Mouse (Mus musculus): ENCODE results near the gene Hells. TPM values are rescaled to one million over a fixed set of nuclear protein-coding genes. Genes with fewer than 3 reads are reported as not detected.
A peak's percentile ranks its signal among the peaks of the same experiment; 100 is the strongest.

Gene Hells
- polyA plus RNA-seq (2015; fragmentation: Nextera tagmentation; extraction: Ambion mirVana) = 10.9 and 12.4 TPM in 2 replicates

DNA sequence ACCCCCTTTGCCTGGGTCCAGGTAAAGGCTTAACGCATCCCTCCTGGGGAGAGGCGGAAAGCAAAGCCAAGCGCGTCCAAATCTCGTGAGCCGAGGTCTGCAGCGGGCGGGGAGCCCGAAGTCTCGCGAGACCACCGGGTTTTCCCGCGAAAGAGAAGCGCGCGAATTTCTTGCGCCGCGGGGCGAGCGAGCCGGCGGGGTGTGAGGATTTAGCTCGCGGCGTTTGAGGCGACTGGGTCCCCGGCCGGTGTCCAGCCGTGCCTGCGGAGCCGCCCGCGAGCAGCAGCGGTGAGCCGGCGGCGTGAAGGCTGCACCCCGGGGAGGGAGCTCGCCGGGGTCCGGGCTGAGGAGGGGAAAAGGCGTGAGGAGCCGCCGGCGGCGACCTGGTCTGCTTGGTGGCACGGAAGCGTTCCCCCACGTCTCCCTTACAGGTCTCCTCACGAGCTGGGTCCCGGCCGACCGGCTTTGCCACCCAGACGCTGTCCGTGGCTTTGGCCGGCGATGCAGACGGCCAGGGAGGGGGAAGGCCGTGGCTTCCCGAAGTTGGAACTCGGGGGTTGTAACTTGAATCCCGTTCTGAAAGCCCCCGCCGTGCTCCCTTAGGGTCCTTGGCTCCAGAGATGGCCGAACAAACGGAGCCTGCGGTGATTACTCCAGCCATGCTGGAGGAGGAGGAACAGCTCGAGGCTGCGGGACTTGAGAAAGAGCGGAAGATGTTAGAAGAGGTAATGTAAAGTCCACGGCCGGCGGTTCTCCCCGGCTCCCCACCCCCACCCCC is at the start of gene Hells:
Hells (plus strand) TSS at position 128 of the 778 bp plus-strand sequence.
- H3K4me3 ChIP-seq = peak within 1 kb of the TSS; percentile 91
- peaks cover 18% of the 10 kb centered on the region; the same call in 1 of the 2 replicates for H3K4me1 ChIP-seq (replicated peaks)
- peak within 1 kb of the TSS; percentile 74 for H3K9ac ChIP-seq
- ATAC-seq (ENCODE audit: low FRiP score, low read depth) = peak; percentile 94
- whole genome bisulfite sequencing = under 1% methylated on average over 71 of the region's 76 CpGs
- no peaks in the 10 kb centered on the region; the same call in 1 of the 2 replicates for H3K36me3 ChIP-seq
- no peaks in the 10 kb centered on the region for H3K27me3 ChIP-seq
- H3K9me3 ChIP-seq = no peaks in the 10 kb centered on the region
- H3K4me2 ChIP-seq = peak within 1 kb of the TSS; percentile 97
- peak within 1 kb of the TSS; percentile 80 for H3K27ac ChIP-seq (replicated peaks)

DNA sequence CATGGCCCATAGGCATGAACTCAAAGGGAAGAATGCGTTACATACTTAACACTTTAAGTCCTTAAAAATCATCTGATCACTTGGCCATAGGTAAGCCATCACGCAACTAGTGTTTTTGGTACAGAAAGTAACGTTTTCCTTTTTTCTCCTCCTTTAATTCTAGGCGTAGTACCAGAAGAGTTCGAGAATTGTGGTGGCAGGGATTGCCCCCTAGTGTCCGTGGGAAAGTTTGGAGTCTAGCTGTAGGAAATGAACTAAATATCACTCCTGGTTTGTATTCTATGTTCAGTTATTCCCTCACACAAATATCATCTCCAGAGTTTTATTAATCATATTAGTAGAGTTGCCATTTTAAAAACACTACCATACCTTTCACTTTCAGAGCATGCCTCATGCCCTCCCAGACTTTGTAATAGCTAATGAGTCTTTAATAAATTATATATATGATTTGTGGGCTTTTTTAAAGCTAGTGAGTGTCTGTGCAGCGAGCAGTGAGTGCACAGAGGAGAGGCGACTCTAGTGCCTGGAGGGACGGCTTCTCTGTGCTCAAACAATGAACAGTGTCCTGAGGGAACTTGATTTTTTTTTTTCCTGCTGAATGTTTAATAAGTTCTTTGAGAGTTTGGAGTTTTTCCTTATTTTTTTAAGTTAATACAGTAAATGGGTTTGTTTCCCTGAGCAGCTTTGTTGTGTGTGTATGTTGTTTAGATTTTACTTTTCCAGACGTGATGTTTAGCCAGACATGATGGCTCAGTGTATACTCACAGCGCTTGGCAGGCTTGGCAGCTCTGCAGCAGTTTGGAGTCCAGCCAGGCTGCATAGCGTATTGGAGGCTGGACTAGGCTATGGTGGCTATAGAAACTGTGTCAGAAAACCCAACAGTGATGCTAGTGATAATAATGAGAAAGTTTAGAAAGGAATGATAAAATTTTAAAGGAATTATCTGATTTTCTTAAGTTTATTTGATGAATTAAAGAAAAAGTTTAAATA is 29.3 kb upstream of the Hells start:
- Histone ChIP-seq H3K27ac (replicated peaks) (no peak overlapping the region), H3K36me3 (peaks cover 14% of the 10 kb centered on the region; the same call in 1 of the 2 replicates), H3K4me3 (no peak overlapping the region), H3K9ac (no peak overlapping the region), H3K4me1 (replicated peaks) (no peaks in the 10 kb centered on the region), H3K9me3 (no peaks in the 10 kb centered on the region), H3K27me3 (no peaks in the 10 kb centered on the region), H3K4me2 (no peak overlapping the region)
- WGBS = 63% methylated on average over 12 of the region's 12 CpGs
- peak; percentile 87; the same call in 1 of the 2 replicates for ATAC-seq (ENCODE audit: low FRiP score, low read depth)

DNA sequence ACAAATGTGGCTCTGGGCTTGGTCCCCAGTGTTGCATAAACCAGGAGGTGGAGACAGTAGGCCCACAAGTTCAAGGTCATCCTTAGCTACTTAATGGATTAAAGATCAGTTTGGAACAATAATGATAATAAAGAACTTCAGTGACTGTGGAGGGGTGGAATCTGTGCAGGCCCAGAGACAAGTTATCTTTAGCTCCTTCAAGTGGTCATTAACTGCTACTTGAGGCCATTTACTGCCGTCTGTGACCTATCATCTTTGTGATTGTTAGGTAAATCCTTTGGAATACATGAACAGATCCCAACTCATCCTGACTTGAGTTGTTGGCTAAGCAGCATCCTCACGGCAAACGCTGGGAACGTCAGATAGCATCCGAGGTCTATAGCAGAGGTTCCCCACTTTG is 28.2 kb upstream of the Hells start:
- H3K9ac ChIP-seq = no peak overlapping the region
- no peak overlapping the region for H3K4me3 ChIP-seq
- H3K27me3 ChIP-seq = no peaks in the 10 kb centered on the region
- H3K9me3 ChIP-seq = no peaks in the 10 kb centered on the region
- H3K36me3 ChIP-seq = peaks cover 14% of the 10 kb centered on the region; the same call in 1 of the 2 replicates
- no peak overlapping the region for H3K27ac ChIP-seq (replicated peaks)
- H3K4me1 ChIP-seq (replicated peaks) = no peaks in the 10 kb centered on the region
- H3K4me2 ChIP-seq = no peak overlapping the region
- no peak for ATAC-seq (ENCODE audit: low FRiP score, low read depth)
- WGBS = 94% methylated on average over 5 of the region's 5 CpGs

DNA sequence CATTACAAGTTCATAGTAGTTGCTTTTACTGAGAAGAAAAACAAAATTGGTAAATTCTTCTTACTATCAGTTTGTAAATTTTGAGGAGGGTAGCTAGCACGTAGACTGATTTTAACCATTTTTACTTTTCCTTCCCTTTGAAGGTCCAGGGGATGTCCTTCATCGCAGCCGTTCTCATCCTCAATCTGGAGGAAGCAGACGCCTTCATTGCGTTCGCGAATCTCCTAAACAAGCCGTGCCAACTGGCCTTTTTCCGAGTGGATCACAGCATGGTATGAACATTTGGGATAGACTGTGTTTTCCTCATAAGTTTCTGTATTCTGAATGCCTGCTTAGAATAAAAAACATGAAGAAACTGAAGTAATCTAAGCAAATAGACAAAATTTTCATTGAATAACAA is 16.9 kb upstream of the Hells start:
- ATAC-seq (ENCODE audit: low FRiP score, low read depth) = no peak
- 91% methylated on average over 9 of the region's 9 CpGs for WGBS

DNA sequence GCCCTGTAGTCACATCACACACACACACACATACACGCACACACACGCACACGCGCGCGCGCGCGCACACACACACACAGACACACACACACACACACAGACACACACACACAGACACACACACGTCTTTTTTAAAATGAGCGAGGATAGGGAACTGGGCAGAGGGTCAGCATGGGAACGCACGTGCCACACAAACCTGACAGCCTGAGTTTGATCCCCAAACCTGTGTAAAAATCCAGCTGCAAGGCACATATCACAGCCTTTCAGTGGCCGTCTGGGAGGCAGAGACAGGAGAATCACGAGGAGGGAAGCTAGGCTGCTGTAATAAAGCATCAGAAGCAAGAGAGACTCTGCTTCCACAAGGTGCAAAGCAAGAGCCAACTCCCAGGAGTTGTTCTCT is 15.8 kb upstream of the Hells start:
- no peak for ATAC-seq (ENCODE audit: low FRiP score, low read depth)
- Histone ChIP-seq H3K4me1 (replicated peaks) (no peaks in the 10 kb centered on the region), H3K4me3 (no peak overlapping the region), H3K4me2 (no peak overlapping the region), H3K9ac (no peak overlapping the region), H3K27ac (replicated peaks) (no peak overlapping the region), H3K9me3 (no peaks in the 10 kb centered on the region), H3K27me3 (no peaks in the 10 kb centered on the region), H3K36me3 (peaks cover 48% of the 10 kb centered on the region)
- WGBS = 94% methylated on average over 15 of the region's 15 CpGs

More for the DNA sequence above, 16.9 kb upstream of the Hells start:
- Histone ChIP-seq H3K4me2 (no peak overlapping the region), H3K9me3 (no peaks in the 10 kb centered on the region), H3K27me3 (no peaks in the 10 kb centered on the region), H3K9ac (no peak overlapping the region), H3K27ac (replicated peaks) (no peak overlapping the region), H3K4me1 (replicated peaks) (no peaks in the 10 kb centered on the region), H3K36me3 (peaks cover 45% of the 10 kb centered on the region), H3K4me3 (no peak overlapping the region)

DNA sequence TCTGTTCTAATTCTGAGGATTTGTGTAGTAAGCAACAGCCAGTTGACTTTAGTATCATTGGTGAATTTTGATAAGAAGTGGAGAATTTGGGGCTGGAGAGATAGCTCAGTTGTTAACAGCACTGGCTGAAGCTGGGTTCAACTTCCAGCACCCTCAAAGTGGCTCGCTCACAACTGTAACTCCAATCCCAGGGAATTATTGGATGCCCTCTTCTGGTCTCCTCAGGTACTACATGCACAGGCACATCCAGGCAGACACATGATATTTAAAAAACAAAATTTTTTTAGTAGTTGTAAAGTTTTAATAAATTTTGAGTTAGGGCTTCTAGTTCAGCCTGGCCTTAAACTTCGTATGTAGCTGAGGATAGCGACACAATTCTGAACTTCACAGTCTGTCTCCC is 15.0 kb upstream of the Hells start:
- H3K4me1 ChIP-seq (replicated peaks) = no peaks in the 10 kb centered on the region
- 36% methylated on average over 3 of the region's 3 CpGs for WGBS
- no peaks in the 10 kb centered on the region for H3K27me3 ChIP-seq
- H3K36me3 ChIP-seq = peaks cover 54% of the 10 kb centered on the region
- no peak overlapping the region for H3K4me3 ChIP-seq
- H3K4me2 ChIP-seq = no peak overlapping the region
- no peaks in the 10 kb centered on the region for H3K9me3 ChIP-seq
- peak; percentile 51; the same call in 1 of the 2 replicates for ATAC-seq (ENCODE audit: low FRiP score, low read depth)
- no peak overlapping the region for H3K27ac ChIP-seq (replicated peaks)
- H3K9ac ChIP-seq = no peak overlapping the region

DNA sequence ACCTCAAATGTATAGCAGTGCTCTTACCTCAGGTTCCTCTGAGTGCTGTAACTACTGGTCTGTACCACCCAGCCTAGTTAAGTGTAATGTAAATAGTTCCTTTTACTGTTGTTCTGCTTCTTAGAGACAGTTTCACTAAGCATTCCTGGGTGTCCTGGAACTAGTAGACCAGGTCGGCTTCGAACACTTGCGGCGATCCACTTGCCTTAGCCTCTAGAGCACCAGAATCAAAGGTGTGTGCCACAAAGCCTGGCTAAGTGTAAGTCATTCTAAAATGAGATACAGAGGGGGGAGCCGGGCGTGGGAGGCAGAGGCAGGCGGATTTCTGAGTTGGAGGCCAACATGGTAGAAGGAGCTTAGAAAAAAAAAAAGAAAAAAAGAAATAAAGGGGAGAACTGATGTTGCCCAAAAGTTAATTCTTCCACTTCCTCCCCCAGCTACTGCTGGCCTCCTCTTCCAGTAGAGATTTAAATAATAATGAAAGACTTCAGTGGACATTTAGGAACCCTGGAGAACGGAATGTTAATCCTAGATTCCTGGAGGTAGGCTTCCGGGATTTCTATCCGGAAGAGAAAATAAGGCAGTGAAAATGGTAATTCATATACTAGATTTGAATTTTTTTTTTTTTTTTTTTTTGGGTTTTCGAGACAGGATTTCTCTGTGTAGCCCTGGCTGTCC is 2.1 kb upstream of the Hells start:
- 95% methylated on average over 10 of the region's 11 CpGs for WGBS
- H3K9me3 ChIP-seq = no peaks in the 10 kb centered on the region
- no peak overlapping the region for H3K9ac ChIP-seq
- no peak for ATAC-seq (ENCODE audit: low FRiP score, low read depth)
- H3K27me3 ChIP-seq = no peaks in the 10 kb centered on the region
- no peaks in the 10 kb centered on the region for H3K36me3 ChIP-seq
- H3K4me1 ChIP-seq (replicated peaks) = peaks cover 18% of the 10 kb centered on the region; the same call in 1 of the 2 replicates
- no peak overlapping the region for H3K4me3 ChIP-seq
- no peak overlapping the region for H3K27ac ChIP-seq (replicated peaks)
- no peak overlapping the region for H3K4me2 ChIP-seq

DNA sequence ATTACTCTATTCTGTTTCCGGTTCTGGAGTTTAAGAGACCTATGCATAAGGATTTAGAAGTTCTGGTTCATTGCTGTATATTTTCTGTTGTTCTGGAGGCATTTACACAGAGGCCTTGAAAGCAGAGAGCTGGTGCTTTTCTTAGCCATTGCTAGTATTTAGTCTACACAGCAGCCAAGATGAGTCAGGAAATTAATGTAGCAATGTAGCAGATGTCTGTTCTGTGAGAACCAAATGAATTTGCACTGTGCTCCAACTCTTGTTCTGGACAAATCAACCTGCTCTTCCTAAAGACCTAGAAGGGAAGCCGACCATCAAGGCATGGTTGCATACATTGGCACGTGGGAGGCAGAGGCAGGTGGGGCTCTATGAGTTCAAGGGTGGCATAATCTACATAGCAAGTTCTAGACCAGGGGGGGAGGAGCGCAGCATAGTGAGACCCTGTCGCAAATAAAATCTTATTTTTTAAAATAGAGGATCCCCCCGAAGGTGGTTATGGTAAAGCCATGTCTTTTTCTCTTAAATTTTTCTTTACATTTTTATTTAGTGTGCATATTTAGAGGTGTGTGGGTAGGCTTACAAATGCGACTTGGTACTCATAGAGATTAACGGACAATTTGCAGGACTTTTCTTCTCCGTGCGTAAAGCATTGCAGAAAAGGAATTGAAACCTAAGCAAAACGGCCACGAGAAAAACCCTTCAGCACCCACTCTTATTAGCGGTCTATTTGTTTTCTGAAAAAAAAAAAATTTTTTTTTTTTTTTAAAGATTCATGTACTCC is 1.1 kb upstream of the Hells start:
- H3K36me3 ChIP-seq = no peaks in the 10 kb centered on the region; the same call in 1 of the 2 replicates
- H3K4me3 ChIP-seq = peak overlapping the region; percentile 91
- H3K27ac ChIP-seq (replicated peaks) = no peak overlapping the region
- peak overlapping the region; percentile 97 for H3K4me2 ChIP-seq
- ATAC-seq (ENCODE audit: low FRiP score, low read depth) = no peak
- H3K9me3 ChIP-seq = no peaks in the 10 kb centered on the region
- H3K27me3 ChIP-seq = no peaks in the 10 kb centered on the region
- peaks cover 18% of the 10 kb centered on the region; the same call in 1 of the 2 replicates for H3K4me1 ChIP-seq (replicated peaks)
- peak overlapping the region; percentile 74 for H3K9ac ChIP-seq
- WGBS = 73% methylated on average over 13 of the region's 13 CpGs

DNA sequence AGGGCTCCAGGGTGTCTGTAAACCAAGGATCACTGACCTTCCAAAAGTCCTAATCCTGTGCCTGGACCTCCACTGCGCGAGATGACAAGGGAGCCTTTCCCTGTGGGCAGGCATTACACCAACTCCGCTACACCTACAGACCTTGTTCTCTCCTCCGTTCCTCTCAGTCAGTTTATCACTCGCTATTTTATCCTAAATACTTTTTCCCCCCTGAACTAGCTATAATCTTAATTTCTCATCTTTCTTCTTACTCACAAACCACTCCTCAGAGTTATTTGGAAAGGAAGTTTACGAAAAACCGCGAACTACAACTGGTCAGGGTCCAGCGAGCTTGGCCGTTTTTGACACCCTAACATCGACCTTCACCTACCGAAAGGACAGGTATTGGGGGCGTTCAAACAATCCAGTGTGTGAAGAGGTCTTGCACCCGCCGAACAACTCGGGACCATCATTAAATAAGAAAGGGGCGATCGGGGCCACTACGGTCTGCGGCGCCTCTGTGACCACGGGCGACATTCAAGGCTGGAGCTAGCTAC is 395 bp upstream of the Hells start:
- Histone ChIP-seq H3K4me2 (peak overlapping the region; percentile 97), H3K4me1 (replicated peaks) (peaks cover 18% of the 10 kb centered on the region; the same call in 1 of the 2 replicates), H3K36me3 (no peaks in the 10 kb centered on the region; the same call in 1 of the 2 replicates), H3K9me3 (no peaks in the 10 kb centered on the region), H3K27ac (replicated peaks) (peak overlapping the region; percentile 80), H3K9ac (peak overlapping the region; percentile 74), H3K27me3 (no peaks in the 10 kb centered on the region), H3K4me3 (peak overlapping the region; percentile 91)
- WGBS = 2% methylated on average over 23 of the region's 23 CpGs
- peak; percentile 39 for ATAC-seq (ENCODE audit: low FRiP score, low read depth)

DNA sequence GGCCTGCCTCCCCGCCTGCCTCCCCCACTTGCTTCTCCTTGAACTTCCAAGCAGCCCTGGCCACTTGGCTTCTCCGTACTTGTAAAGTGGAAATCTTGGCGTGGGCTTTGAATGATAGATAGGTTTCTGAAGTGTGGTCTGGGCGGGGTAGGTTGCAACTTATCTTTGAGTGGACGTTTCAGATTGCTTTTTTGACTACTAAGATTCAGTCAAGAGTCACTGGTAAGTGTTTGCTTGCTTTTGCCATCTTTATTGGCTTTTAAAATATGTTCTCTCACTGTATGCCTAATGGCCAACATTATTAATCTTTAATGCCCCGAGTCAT is 813 bp downstream of the Hells start:
- no peaks in the 10 kb centered on the region for H3K9me3 ChIP-seq
- H3K4me2 ChIP-seq = peak overlapping the region; percentile 97
- peaks cover 18% of the 10 kb centered on the region; the same call in 1 of the 2 replicates for H3K4me1 ChIP-seq (replicated peaks)
- H3K27me3 ChIP-seq = no peaks in the 10 kb centered on the region
- no peak overlapping the region for H3K27ac ChIP-seq (replicated peaks)
- no peaks in the 10 kb centered on the region; the same call in 1 of the 2 replicates for H3K36me3 ChIP-seq
- H3K9ac ChIP-seq = peak overlapping the region; percentile 74
- peak; percentile 23; the same call in 1 of the 2 replicates for ATAC-seq (ENCODE audit: low FRiP score, low read depth)
- WGBS = 2% methylated on average over 6 of the region's 6 CpGs
- peak overlapping the region; percentile 91 for H3K4me3 ChIP-seq

Data from hindbrain, embryonic 15.5 days (tissue).